Mouse (Mus musculus): ENCODE measurements around the gene Nynrin. TPM values are rescaled to one million over a fixed set of nuclear protein-coding genes. Genes with fewer than 3 reads are reported as not detected.

Gene Nynrin
- total and polyA plus RNA-seq, 3 experiments: not detected

- Histone ChIP-seq H3K79me2 (ENCODE audit: control insufficient read depth, insufficient read depth, low read length, poor library complexity) (no peaks in the 10 kb centered on the region), H3K9ac (ENCODE audit: control insufficient read depth, low read depth, low read length, poor library complexity, severe bottlenecking) (no peak overlapping the region), H3K27me3 (ENCODE audit: control insufficient read depth in 1 of 2, insufficient read depth in 2 of 2, low read length in 2 of 2) (0 out of 4 replicates have a peak, but pooled peaks cover 0 to 3% of the 10 kb centered on the region in 2 experiments), H3K9me3 (replicated peaks; ENCODE audit: insufficient read depth, low read length) (no peaks in the 10 kb centered on the region), H3K4me1 (ENCODE audit: control insufficient read depth in 1 of 2, insufficient read depth in 2 of 2, low read length in 2 of 2) (no peaks in the 10 kb centered on the region), H3K4me3 (ENCODE audit: control insufficient read depth in 1 of 2, insufficient read depth in 1 of 2, low read depth in 2 of 2, low read length in 2 of 2) (no peak overlapping the region), H3K36me3 (ENCODE audit: control insufficient read depth in 1 of 2, insufficient read depth in 2 of 2, low read length in 2 of 2) (no peaks in the 10 kb centered on the region), H3K27ac (ENCODE audit: control insufficient read depth, low read depth, low read length) (no peak overlapping the region)
- DNase-seq (ENCODE audit: low read depth, low spot score): no peak
- no peak for TF ChIP-seq EP300 (IDR thresholded peaks at IDR 0.05; ENCODE audit: low read depth in 1 of 2, low read length in 2 of 2)
Observed at GRCm38 (mm10) chr14:55840853-55841366, 12.9 kb upstream of the Nynrin start.

- peaks cover 2 to 5% of the 10 kb centered on the region in 2 experiments; a peak in 1 of 4 replicates for H3K27me3 ChIP-seq (ENCODE audit: control insufficient read depth in 1 of 2, insufficient read depth in 2 of 2, low read length in 2 of 2)
- TF ChIP-seq EP300 (IDR thresholded peaks at IDR 0.05; ENCODE audit: low read depth in 1 of 2, low read length in 2 of 2) (no peak), SMC3 (IDR thresholded peaks at IDR 0.05; ENCODE audit: low read depth, low read length) (peak; percentile 32; the same call in 1 of the 2 replicates), CTCF (IDR thresholded peaks at IDR 0.05 in 2 of 3, conservative IDR thresholded peaks at IDR 0.05 in 1 of 3; ENCODE audit: control insufficient read depth in 1 of 3, insufficient read depth in 1 of 3, low read depth in 2 of 3, low read length in 3 of 3, poor library complexity in 1 of 3, severe bottlenecking in 1 of 3) (peak in 2 of 3 experiments; percentile 12 to 36; a peak in 3 of 6 replicates)
Observed at GRCm38 (mm10) chr14:55842794-55843193, 11.0 kb upstream of the Nynrin start.

GRCm38 (mm10) chr14:55845506-55846294, 8.1 kb upstream of the Nynrin start:
- no peaks in the 10 kb centered on the region for H3K79me2 ChIP-seq (ENCODE audit: control insufficient read depth, insufficient read depth, low read length, poor library complexity)

More at GRCm38 (mm10) chr14:55842794-55843193, 11.0 kb upstream of the Nynrin start:
- H3K27ac ChIP-seq (ENCODE audit: control insufficient read depth, low read depth, low read length): no peak overlapping the region
- no peak overlapping the region for H3K9ac ChIP-seq (ENCODE audit: control insufficient read depth, low read depth, low read length, poor library complexity, severe bottlenecking)
- no peak overlapping the region for H3K4me3 ChIP-seq (ENCODE audit: control insufficient read depth in 1 of 2, insufficient read depth in 1 of 2, low read depth in 2 of 2, low read length in 2 of 2)
- no peaks in the 10 kb centered on the region for H3K36me3 ChIP-seq (ENCODE audit: control insufficient read depth in 1 of 2, insufficient read depth in 2 of 2, low read length in 2 of 2)
- no peaks in the 10 kb centered on the region for H3K9me3 ChIP-seq (replicated peaks; ENCODE audit: insufficient read depth, low read length)
- no peaks in the 10 kb centered on the region for H3K79me2 ChIP-seq (ENCODE audit: control insufficient read depth, insufficient read depth, low read length, poor library complexity)
- no peaks in the 10 kb centered on the region for H3K4me1 ChIP-seq (ENCODE audit: control insufficient read depth in 1 of 2, insufficient read depth in 2 of 2, low read length in 2 of 2)
- DNase-seq (ENCODE audit: low read depth, low spot score): no peak

More at GRCm38 (mm10) chr14:55845506-55846294, 8.1 kb upstream of the Nynrin start:
- no peak for TF ChIP-seq USF1 (IDR thresholded peaks at IDR 0.05; ENCODE audit: low read depth, low read length)
- no peak for TF ChIP-seq MAX (IDR thresholded peaks at IDR 0.05; ENCODE audit: low read length)
- TF ChIP-seq ZC3H11A (IDR thresholded peaks at IDR 0.05; ENCODE audit: low read depth, low read length): no peak
- no peak for TF ChIP-seq MYB (IDR thresholded peaks at IDR 0.05; ENCODE audit: low read depth, low read length)
- TF ChIP-seq TCF12 (IDR thresholded peaks at IDR 0.05; ENCODE audit: low read depth, low read length): no peak
- TF ChIP-seq CTCF (IDR thresholded peaks at IDR 0.05 in 2 of 3, conservative IDR thresholded peaks at IDR 0.05 in 1 of 3; ENCODE audit: control insufficient read depth in 1 of 3, insufficient read depth in 1 of 3, low read depth in 2 of 3, low read length in 3 of 3, poor library complexity in 1 of 3, severe bottlenecking in 1 of 3): no peak
- no peak for TF ChIP-seq ETS1 (IDR thresholded peaks at IDR 0.05; ENCODE audit: low read depth, low read length)
- no peak for TF ChIP-seq JUND (IDR thresholded peaks at IDR 0.05; ENCODE audit: low read depth, low read length)
- no peak for TF ChIP-seq POLR2AphosphoS2 (IDR thresholded peaks at IDR 0.05; ENCODE audit: low read length)
- no peaks in the 10 kb centered on the region for H3K4me1 ChIP-seq (ENCODE audit: control insufficient read depth in 1 of 2, insufficient read depth in 2 of 2, low read length in 2 of 2)
- H3K27ac ChIP-seq (ENCODE audit: control insufficient read depth, low read depth, low read length): no peak overlapping the region
- no peak for DNase-seq (ENCODE audit: low read depth, low spot score)
- no peaks in the 10 kb centered on the region for H3K9me3 ChIP-seq (replicated peaks; ENCODE audit: insufficient read depth, low read length)
- no peak overlapping the region for H3K4me3 ChIP-seq (ENCODE audit: control insufficient read depth in 1 of 2, insufficient read depth in 1 of 2, low read depth in 2 of 2, low read length in 2 of 2)
- H3K36me3 ChIP-seq (ENCODE audit: control insufficient read depth in 1 of 2, insufficient read depth in 2 of 2, low read length in 2 of 2): no peaks in the 10 kb centered on the region
- H3K9ac ChIP-seq (ENCODE audit: control insufficient read depth, low read depth, low read length, poor library complexity, severe bottlenecking): no peak overlapping the region
- H3K27me3 ChIP-seq (ENCODE audit: control insufficient read depth in 1 of 2, insufficient read depth in 2 of 2, low read length in 2 of 2): peaks cover 2 to 7% of the 10 kb centered on the region in 2 experiments; a peak in 1 of 4 replicates

Data from MEL (cell line).